Mouse (Mus musculus) erythroblast, embryonic 14.5 days (primary cell): Measurements from ENCODE around the gene Ecd.

Experiments
- GATA1 ChIP-seq: IDR thresholded peaks from 2 replicates; pipeline ENCODE4 v1.6.1; 2012; ENCODE audit warnings: low read length, inconsistent platforms, mixed read lengths
- TAL1 ChIP-seq: IDR thresholded peaks from 3 replicates; pipeline ENCODE4 v1.6.1; 2012; ENCODE audit warnings: low read length, inconsistent platforms, mixed read lengths

- TF ChIP-seq TAL1 = no peak
- TF ChIP-seq GATA1 = no peak
Measured at GRCm38 (mm10) chr14:20298131-20298530, 49.8 kb downstream of the Ecd start.
